Mouse (Mus musculus): ENCODE data around the gene Slx4ip.

The Slx4ip gene

DNA sequence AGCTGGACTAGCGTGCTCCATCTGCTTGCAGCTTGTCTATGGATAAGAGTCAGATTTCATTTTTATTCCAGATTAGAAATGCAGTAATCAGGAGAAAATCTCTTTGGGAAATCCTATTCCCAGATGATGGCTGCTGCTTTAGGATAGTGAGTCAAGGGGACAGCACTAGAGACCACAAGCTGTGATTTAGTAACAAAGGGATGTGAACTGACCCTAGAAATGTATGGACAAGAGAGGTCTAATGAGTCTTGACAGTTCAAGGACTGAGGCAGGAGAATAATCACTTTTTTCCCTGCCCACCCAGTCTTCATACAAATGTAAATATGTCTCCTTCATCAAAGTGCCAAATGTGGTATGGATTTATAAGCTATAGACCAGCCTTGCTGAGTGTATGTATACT lies 172.8 kb downstream of the Slx4ip start:
- DNase-seq (ENCODE audit: low read depth, low spot score): no peak

GRCm38 (mm10) chr2:137064513-137064912 lies 173.5 kb downstream of the Slx4ip start:
- no peak for DNase-seq (ENCODE audit: low read depth, low spot score)

DNA sequence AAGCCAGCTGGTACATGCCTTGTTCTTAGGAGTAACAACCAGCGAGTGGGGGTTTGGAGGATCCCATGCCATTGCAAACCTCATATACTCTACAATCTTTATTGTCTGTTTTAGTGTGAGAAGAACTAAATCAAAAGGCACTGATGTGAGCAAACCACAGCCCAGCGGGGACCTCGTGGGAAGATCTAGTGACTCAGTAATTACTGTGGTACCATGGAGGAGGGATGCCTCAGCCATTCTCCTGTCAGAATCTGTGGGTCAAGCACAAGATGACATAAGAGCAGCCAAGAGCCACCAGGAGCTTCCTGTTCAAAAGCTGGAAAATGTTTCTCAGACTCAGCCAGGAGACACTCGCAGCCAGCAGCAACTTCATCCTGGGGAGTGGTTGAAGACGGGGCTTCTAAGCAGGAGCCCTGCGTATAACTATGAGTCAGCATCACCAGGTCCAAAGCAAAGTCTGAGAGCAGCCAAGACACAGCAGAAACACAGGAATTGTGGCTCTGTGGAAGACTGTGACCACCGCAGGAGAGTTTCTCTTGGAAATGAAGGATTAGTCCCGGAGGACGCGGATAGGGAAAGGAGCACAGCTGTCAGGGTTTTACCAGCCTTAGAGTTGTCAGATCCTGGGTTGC lies 176.6 kb downstream of the Slx4ip start:
- peak; percentile 9 for DNase-seq (ENCODE audit: low read depth, low spot score)

DNA sequence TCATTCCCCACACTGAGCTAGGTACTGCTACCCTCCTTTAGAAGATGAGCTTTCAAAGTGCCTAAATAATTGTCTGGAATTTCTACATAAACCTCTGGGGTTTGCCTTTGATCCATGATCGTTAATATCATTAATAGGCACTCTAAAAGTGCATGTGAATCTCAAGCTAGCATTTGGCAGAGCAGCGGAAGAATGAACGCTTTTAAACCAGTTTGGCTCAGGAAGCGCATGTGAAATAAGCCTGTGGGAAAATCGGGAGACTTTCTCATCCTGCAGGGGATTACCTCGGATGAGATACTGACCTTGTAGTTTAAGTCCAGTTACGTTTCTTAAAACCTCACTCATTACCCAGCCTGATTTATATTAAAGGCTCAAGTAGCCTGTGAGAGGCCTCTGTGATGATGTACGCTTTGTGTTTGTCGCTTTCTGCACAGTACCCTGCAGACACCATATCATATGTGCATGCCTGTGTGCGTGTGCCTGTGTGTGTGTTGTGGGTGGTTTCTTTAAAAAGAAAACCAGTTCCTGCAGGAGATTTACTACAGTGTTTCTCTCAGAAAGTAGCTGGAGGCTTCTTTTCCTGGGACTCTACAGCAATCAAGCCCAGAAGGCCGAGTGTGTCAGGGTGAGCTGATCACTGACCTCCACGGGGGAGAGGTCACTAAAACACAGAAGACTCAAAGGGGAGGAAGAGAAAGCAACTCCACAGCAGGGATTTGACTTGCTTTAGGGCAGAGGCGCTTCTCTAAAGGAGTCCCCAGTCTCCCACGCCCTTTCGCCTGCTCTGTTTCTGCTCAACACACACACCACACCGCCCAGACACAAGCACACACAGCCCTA lies 182.7 kb downstream of the Slx4ip start:
- peak; percentile 45 for DNase-seq (ENCODE audit: low read depth, low spot score)

DNA sequence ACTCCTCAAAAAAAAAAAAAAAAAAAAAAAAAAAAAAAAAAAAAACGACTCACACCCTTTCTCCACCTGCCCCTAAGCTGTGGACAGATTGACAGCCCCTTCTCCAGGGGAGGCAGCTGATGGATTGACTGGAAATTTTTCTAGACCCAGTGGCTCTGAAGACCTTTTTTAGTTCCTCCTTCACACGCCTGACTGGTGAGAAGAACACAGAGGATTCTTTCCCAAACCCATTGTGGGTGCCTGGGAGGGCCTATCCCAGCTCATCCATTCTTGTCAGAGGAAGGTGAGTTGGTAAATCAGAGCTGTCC lies 183.2 kb downstream of the Slx4ip start:
- DNase-seq (ENCODE audit: low read depth, low spot score): no peak

DNA sequence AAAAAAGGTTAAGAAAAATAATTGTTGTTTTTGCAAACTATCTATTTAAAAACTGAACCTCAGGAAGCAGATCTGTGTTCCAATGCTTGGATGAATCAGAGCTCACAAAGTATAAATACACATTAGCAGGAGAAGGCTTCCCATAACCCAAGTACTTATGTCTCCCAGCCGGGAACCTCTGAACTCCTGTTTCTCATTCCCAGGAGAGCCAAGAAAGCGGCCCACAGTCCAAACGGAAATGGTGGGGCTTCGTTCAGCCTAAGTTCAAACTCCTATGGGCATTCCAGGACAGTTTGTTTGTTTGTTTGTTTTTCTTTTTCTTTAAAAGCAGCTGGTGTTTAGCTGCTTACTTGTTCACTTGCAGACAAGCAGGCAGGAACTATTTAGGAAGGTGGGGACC lies 187.8 kb downstream of the Slx4ip start:
- no peak for DNase-seq (ENCODE audit: low read depth, low spot score)

DNA sequence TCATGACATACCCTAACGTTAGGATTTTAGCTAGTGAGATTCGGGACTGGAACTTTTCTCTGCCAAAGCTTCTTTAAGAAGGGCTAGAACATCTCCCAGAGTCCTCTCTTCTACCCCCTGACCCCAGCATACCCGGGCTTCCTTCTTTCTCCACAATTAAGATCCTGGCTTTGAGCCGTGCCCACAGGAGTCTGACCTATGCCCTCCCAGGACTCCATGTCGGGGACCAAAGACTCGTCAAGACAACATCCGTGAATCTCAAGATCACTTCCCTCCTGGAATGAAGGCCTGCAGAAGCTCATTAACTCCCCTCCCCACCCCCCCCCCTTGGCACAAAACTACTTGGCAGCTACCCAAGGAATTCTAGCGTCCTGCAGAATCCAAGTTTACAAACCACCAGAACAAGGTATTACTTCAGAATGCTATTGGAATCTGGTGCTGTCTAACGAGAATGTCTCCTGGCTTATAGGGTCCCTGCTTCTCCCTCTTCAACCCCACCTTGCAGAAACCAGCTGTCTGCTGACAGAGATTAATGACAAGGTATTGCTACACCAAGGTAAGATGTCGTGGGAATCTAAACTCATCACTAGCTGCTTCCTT lies 188.8 kb downstream of the Slx4ip start:
- DNase-seq (ENCODE audit: low read depth, low spot score): no peak

GRCm38 (mm10) chr2:137080468-137080867 lies 189.4 kb downstream of the Slx4ip start:
- no peak for DNase-seq (ENCODE audit: low read depth, low spot score)

DNA sequence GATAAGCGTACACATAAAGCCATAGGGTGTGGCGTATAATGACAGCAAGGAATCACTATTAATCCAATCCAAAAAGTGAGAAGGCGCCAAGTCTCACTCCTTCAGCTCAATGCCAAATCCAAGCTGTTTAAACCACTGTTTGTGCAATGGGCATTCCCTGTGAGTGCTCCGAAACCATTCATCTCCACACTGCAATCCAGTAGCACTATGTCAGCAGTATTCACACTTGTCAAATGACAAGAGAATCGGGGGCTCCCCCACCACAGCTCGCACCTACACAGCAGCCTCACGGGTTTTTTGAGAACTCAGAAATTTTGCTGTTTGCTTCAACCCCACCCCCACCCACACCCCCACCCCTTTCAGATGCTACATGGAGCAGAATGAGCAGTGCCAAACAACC lies 190.0 kb downstream of the Slx4ip start:
- DNase-seq (ENCODE audit: low read depth, low spot score): no peak

- DNase-seq (ENCODE audit: low read depth, low spot score): peak; percentile 16
Observed at GRCm38 (mm10) chr2:137082896-137083620, 192.0 kb downstream of the Slx4ip start.

DNA sequence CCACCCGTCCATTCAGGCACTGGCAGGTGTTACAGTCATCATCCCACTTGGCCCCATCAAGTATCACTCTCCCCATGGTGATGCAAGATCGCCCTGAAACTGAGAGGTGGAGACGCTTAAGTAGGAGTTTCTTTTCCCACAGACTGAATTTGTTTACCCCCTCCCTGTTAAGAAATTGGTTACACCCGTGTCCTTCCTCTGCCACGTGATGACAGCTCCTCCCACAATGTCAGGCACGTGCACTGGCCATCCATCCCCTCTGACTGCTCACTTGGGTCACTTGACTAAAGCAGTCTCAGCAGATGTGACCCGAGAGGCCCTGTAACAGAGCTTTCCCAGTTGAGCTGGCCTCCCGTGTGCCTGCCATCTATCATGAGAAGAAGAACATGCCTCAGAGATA lies 194.2 kb downstream of the Slx4ip start:
- no peak for DNase-seq (ENCODE audit: low read depth, low spot score)

DNA sequence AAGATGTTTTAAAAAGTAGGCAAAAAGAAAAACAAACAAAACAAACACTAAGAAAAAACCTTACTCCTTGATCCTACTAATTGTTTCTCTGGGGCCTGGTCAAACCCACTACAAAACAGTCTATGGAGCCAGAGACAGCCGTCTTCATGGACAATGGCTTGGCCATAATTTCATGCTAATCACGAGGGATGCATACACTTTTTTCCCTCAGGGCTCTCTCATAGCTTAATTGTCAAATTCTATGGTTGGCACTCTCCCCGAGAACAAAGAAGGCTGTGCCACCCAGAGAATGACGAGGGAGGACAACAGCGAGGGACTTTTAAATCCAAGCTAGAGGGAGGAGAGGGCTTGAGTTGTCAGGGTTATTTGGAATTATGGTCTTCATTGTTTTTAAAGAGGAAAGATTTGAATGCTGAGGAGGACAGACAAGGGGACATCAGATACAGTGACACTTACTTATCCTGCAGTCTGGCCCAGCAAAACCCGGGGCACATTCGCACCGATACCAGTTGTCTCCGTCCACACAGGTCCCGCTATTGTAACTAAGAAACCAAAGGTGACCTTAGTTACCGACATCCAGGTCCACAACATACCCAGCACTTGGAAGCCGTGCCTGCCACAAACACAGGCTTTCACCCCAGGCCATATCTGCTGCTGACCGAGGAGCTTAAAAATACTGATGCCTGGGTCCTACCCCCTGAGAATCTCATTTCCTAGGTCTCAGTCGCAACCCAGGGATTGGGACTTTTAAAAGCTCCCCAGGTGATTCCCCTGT lies 195.8 kb downstream of the Slx4ip start:
- no peak for DNase-seq (ENCODE audit: low read depth, low spot score)

- DNase-seq (ENCODE audit: low read depth, low spot score): no peak
Observed at GRCm38 (mm10) chr2:137087705-137088104, 196.7 kb downstream of the Slx4ip start.

- no peak for DNase-seq (ENCODE audit: low read depth, low spot score)
Observed at GRCm38 (mm10) chr2:137091766-137092522, 200.9 kb downstream of the Slx4ip start.

GRCm38 (mm10) chr2:137092523-137093297 lies 201.7 kb downstream of the Slx4ip start:
- DNase-seq (ENCODE audit: low read depth, low spot score): no peak

GRCm38 (mm10) chr2:137093298-137093630 lies 202.2 kb downstream of the Slx4ip start:
- no peak for DNase-seq (ENCODE audit: low read depth, low spot score)

- DNase-seq (ENCODE audit: low read depth, low spot score): no peak
Observed at GRCm38 (mm10) chr2:137094301-137094700, 203.3 kb downstream of the Slx4ip start.

- no peak for DNase-seq (ENCODE audit: low read depth, low spot score)
Observed at GRCm38 (mm10) chr2:137096981-137097460, 206.0 kb downstream of the Slx4ip start.

DNA sequence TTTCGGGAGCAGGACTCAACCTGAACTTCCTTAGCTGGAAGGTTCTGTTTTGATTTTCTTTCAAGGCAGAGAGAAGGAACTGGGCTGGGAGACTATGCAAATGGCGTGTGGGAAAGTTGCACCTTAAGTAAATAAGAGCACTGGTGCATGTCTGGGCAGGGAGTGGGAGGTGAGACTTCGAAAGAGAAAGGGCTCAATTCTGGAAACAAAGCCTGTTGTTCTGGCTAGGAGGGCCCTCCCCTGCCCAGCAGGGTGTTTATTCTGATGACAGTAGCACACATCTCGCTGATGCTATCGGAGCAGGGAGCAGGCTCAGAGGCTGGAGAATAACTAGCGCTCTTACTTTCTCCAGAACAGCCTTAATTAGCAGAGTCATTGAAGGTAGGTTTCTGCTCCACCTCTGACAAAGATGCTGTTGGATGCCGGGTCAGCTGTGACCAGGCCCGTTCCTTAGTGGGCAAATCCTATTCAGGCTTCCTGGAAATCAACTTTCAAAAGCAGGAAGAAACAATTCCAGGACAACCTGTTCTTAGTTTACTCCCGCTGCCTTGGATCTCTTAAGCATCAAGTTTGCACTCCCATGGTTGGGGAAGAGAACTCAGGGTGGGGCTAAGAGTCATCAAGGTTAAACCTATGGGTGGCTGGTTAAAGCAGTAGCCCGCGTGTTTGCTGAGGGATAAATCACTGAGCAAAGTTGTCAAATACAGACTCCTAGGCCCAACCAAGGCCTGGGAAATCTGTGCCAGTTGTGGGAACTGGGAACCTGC lies 207.4 kb downstream of the Slx4ip start:
- DNase-seq (ENCODE audit: low read depth, low spot score): no peak

All from telencephalon, adult 2 months (tissue).